Mouse (Mus musculus) stomach, postnatal 0 days (tissue): ENCODE measurements around the gene Ptprm.

Source experiments
- CTCF ChIP-seq: IDR thresholded peaks from 2 replicates; pipeline ENCODE4 v1.5.1; 2016; ENCODE audit warnings: antibody characterized with exemption, low read depth, mild to moderate bottlenecking, moderate library complexity
- EP300 ChIP-seq: optimal IDR thresholded peaks from 2 replicates; pipeline ENCODE3; 2016; ENCODE audit warnings: antibody characterized with exemption

- no peak for TF ChIP-seq CTCF
- TF ChIP-seq EP300, result no peak
Measured at GRCm38 (mm10) chr17:67390851-67391250, 36.6 kb upstream of the Ptprm start.
